Mouse (Mus musculus) bone marrow, adult 2 months (tissue): Measurements from ENCODE around the gene Hoxb8.

ENCODE experiments used
- CTCF ChIP-seq: fragments of 200-500 bp; IDR thresholded peaks from 2 replicates; pipeline ENCODE4 v1.5.1; 2011; ENCODE audit warnings: low read length, control low read depth; ENCODE audit not compliant: control insufficient read depth, insufficient read depth
- POLR2A ChIP-seq: fragments of 200-500 bp; IDR thresholded peaks from 2 replicates; pipeline ENCODE4 v1.6.1; 2011; ENCODE audit warnings: low read depth, mild to moderate bottlenecking, control low read depth, low read length, borderline replicate concordance; ENCODE audit not compliant: control insufficient read depth

GRCm38 (mm10) chr11:96277151-96278044, 4.3 kb upstream of the Hoxb8 start:
- no peak for TF ChIP-seq POLR2A
- TF ChIP-seq CTCF, result no peak
